Mouse (Mus musculus) heart, adult 2 months (tissue): ENCODE measurements at regions not wholly inside any gene's neighbourhood (a gene's known extent, or its start where the extent isn't known, plus 50 kb on each side); places are given as distances from the start of the nearest gene placed in this dataset.

Experiments used
- DNase-seq, 2 experiments: peaks; one replicate each; pipeline ENCODE4 v3.0.0; 2021
- H3K27ac ChIP-seq: fragments of 200-600 bp; 2 replicates; pipeline ENCODE4 v1.8.1; 2022
- H3K27me3 ChIP-seq: fragments of 200-500 bp; 2 replicates; pipeline ENCODE4 v1.6.1; 2012; ENCODE audit warnings: mild to moderate bottlenecking, low read length, inconsistent platforms, mixed read lengths; ENCODE audit not compliant: control insufficient read depth, insufficient read depth
- H3K36me3 ChIP-seq: fragments of 200-500 bp; 2 replicates; pipeline ENCODE4 v1.6.1; 2012; ENCODE audit warnings: low read length, inconsistent platforms; ENCODE audit not compliant: control insufficient read depth, insufficient read depth
- H3K4me1 ChIP-seq: fragments of 200-500 bp; 2 replicates; pipeline ENCODE4 v1.6.1; 2011; ENCODE audit warnings: low read length; ENCODE audit not compliant: control insufficient read depth, insufficient read depth
- H3K4me3 ChIP-seq: fragments of 200-600 bp; 2 replicates; pipeline ENCODE4 v1.8.1; 2022
- H3K79me2 ChIP-seq: fragments of 200-500 bp; replicated peaks from 2 replicates; pipeline ENCODE4 v1.6.1; 2012; ENCODE audit warnings: mild to moderate bottlenecking, inconsistent platforms, low read length, moderate library complexity, mixed read lengths; ENCODE audit not compliant: control insufficient read depth, insufficient read depth
- H3K9ac ChIP-seq: fragments of 200-500 bp; 2 replicates; pipeline ENCODE4 v1.6.1; 2012; ENCODE audit warnings: low read depth, mild to moderate bottlenecking, control low read depth, inconsistent platforms, low read length, mixed read lengths
- CTCF ChIP-seq: fragments of 200-600 bp; IDR thresholded peaks from 2 replicates; pipeline ENCODE4 v1.8.1; 2022; ENCODE audit warnings: antibody characterized with exemption, mild to moderate bottlenecking, moderate library complexity
- EP300 ChIP-seq: fragments of 200-500 bp; IDR thresholded peaks from 2 replicates; pipeline ENCODE4 v1.6.1; 2011; ENCODE audit warnings: low read depth, low read length, control low read depth; ENCODE audit not compliant: insufficient read depth
- POLR2A ChIP-seq: fragments of 200-500 bp; IDR thresholded peaks from 2 replicates; pipeline ENCODE4 v1.6.1; 2011; ENCODE audit warnings: mild to moderate bottlenecking, low read depth, low read length, control low read depth; ENCODE audit not compliant: insufficient read depth
- WGBS: fragments of 180-500 bp; shearing (Covaris S2); methylation state at CpG from one replicate; pipeline ENCODE4 v1.1.7; 2018; 5-methylcytosine and 5-hydroxymethylcytosine counted together
- intact Hi-C: fragments of 180-260 bp; cut with DNase I; formaldehyde crosslinking; loops from one replicate; pipeline ENCODE4 v1.15.1; 2025

DNA sequence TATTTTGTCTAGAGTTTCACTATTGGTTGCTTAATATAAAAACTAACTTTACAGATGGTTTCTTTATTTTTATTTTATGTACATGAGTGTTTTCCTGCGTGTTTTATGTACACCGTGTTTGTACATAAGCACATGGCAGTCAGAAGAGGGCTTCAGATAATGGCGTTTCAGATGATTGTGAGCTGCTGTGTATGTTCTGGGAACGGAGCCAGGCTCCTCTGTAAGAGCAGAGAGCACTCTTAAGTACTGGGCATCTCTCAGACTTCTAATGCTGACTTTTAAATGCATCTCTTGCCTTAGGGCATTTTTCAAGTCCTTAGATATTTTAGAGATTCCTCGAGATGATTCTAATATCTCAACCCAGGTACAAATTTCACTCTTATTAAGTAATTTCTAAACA is 280.0 kb downstream of the Plpp3 start:
- no peak overlapping the region for H3K27ac ChIP-seq
- no peak for DNase-seq
- H3K27me3 ChIP-seq, result no peaks in the 10 kb centered on the region
- 51% methylated on average over 5 of the region's 5 CpGs for WGBS
- intact Hi-C loops, result no loop called here
- no peaks in the 10 kb centered on the region for H3K36me3 ChIP-seq
- H3K9ac ChIP-seq, result no peak overlapping the region
- H3K4me1 ChIP-seq, result peaks cover 2% of the 10 kb centered on the region; the same call in 1 of the 2 replicates
- TF ChIP-seq POLR2A, result no peak
- TF ChIP-seq CTCF, result no peak
- TF ChIP-seq EP300, result no peak
- H3K4me3 ChIP-seq, result no peak overlapping the region
- H3K79me2 ChIP-seq, result no peaks in the 10 kb centered on the region

DNA sequence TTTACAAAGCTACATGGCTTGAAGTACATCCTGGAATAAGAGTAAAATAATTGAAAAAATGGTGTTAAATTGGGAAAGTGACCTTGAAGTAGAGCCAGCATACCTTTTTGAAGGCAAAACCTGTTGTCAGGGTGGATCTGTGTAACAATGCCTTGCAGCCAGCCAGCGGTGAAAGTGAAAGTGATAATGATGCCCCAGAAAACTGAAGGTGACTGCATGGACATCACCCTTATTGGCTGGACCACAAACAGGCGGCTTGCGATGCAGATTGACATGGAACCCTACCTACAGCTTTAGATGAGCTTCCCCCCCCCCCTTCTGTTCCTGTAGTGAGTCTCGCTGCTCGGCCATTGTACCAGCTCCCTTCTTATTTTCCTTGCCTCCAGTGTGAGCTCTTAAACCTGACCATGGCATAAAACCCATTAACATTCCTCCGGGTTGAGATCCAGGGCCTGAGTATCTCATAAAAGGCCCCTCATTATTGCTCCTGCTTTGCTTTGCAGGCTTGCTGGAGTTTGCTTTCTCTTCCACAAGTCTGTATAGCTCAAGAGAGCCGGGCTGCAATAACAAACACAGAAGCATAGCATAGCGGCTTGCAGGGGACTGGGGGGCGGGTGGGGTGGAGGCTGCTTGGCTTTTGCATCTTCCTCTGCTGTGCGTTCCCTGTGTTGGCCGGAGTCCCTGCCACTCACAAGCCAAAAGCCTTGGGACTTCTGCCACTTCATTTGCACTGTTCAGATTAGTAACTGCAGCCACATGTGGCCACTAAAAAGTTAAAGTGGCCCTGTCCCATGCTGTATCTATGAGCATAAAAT is 292.1 kb downstream of the Plpp3 start:
- no peak for TF ChIP-seq POLR2A
- peak; percentile 22; the same call in 1 of the 2 replicates for TF ChIP-seq CTCF
- Histone ChIP-seq H3K4me1 (no peaks in the 10 kb centered on the region; the same call in none of the 2 replicates), H3K9ac (no peak overlapping the region), H3K4me3 (no peak overlapping the region), H3K79me2 (no peaks in the 10 kb centered on the region), H3K27ac (no peak overlapping the region), H3K27me3 (no peaks in the 10 kb centered on the region), H3K36me3 (peaks cover 4% of the 10 kb centered on the region)
- 64% methylated on average over 11 of the region's 11 CpGs for WGBS
- DNase-seq, result peak; percentile 39 to 50
- intact Hi-C loops, result no loop called here

DNA sequence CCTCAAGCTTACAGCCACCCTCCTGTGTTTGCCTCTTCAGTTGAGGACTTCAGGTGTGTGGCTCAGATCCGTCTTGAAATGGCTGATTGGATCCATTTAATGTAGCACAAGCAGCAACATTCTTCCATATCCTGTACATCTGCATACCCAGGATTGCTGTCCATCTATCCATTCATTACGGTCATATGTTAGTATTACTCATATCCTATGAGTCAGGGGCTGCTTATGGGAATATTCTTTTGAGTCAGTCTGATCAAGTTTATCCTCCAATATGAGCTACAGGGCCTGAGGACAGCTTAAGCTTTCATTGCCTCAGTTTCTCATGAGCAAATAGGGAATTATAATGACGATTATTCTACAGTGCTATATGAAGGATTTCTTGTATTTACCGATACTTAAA is 293.7 kb downstream of the Plpp3 start:
- Histone ChIP-seq H3K4me1 (no peaks in the 10 kb centered on the region; the same call in 1 of the 2 replicates), H3K36me3 (no peaks in the 10 kb centered on the region), H3K9ac (no peak overlapping the region), H3K27ac (no peak overlapping the region), H3K27me3 (no peaks in the 10 kb centered on the region), H3K4me3 (no peak overlapping the region), H3K79me2 (no peaks in the 10 kb centered on the region)
- DNase-seq, result no peak
- WGBS, result 91% methylated on average over 4 of the region's 4 CpGs
- intact Hi-C loops, result no loop called here
- TF ChIP-seq POLR2A (no peak), CTCF (no peak), EP300 (no peak)

DNA sequence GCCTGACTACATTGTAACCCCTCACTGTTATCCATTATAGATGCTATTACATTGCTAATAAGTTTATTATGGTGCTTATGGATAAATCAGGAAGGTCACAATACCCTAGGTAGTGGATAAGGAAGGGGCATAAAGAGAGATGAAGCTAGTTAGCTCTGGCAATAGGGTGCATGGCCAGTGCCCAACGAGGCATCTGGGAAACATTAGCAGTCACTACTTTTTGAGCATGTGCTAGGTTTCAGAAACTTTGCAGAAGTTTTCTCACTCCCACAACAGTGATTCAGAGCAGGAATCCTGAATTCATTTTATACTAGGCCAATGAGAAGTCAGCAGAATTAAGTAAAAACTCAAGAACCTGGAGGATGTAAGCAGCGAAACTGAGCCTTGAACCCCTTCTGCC is 294.7 kb downstream of the Plpp3 start:
- WGBS, result 98% methylated on average over 2 of the region's 2 CpGs
- no peak for TF ChIP-seq POLR2A
- no peak for TF ChIP-seq EP300
- no peak for TF ChIP-seq CTCF
- Histone ChIP-seq H3K79me2 (no peaks in the 10 kb centered on the region), H3K27me3 (no peaks in the 10 kb centered on the region), H3K4me3 (no peak overlapping the region), H3K27ac (no peak overlapping the region), H3K4me1 (no peaks in the 10 kb centered on the region; the same call in 1 of the 2 replicates), H3K9ac (no peak overlapping the region), H3K36me3 (no peaks in the 10 kb centered on the region)
- intact Hi-C loops, result no loop called here
- no peak for DNase-seq

DNA sequence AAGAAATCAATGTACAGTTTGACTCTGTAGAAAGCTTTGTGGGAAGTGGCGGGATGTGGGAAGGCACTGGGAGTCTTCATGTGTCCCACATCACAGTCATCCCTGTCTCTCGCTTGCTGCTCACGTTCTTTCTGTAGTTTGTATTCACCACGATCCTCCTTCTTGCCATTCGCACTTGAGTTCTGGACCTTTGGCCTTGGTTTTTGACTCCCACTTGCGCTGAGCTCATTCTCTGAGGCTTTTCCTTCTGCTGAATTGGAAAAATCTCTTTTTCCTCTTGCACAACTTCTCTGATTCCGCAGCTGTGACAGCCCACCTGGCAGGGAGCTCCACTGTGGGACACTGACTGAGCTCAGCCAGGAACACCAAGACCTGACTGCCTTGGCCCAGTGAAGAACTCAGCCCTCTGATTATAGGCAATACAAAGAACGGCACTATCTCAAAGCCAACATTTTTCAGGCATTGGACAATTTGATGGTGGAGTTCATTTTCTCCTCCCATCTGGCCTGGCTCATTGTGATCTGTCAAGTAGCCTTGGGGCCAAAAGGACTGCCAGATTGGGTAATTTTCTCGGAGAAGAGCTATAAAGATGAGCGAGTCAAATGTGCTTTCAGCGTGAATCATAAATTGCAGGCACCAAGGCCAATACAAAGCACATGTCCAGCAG is 299.9 kb downstream of the Plpp3 start:
- Histone ChIP-seq H3K4me3 (no peak overlapping the region), H3K4me1 (no peaks in the 10 kb centered on the region; the same call in 1 of the 2 replicates), H3K27ac (no peak overlapping the region), H3K27me3 (no peaks in the 10 kb centered on the region), H3K36me3 (no peaks in the 10 kb centered on the region), H3K79me2 (no peaks in the 10 kb centered on the region), H3K9ac (no peak overlapping the region)
- WGBS, result 83% methylated on average over 11 of the region's 11 CpGs
- intact Hi-C loops, result no loop called here
- peak; percentile 70 to 82 for DNase-seq
- TF ChIP-seq EP300, result peak; percentile 51; the same call in 1 of the 2 replicates
- TF ChIP-seq POLR2A, result no peak

DNA sequence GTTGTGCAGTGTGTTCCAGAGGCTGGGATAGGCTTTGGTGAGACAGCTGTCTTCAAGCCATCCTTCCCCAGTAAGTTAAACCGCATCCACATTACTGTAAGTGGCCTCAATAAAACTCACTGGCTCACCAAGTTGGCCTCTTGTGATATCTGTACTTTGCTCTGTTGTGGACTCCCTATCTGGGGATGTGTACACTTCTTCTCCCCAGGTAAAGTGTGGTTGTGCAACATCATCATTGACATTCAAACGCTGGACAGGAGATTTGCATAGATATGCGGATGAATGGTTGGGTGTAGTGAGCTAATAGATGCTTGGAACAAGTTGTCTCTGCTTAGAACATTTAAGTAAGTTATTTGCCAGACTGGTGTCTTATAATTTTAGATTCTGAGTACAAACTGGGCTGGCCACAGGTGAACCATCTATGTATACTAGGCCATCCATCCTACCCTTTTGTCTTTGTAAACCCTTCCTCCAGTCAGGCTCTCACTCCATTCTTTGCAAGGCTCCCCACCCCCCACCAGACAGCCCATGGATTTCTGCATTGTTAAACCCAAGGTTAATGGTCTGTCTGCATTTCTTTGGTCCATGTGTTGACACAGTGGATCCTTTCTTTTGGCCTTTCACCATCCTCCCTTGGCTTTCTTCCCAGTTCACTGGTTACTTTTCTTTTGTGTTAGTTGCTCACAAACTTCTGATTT is 303.0 kb downstream of the Plpp3 start:
- Histone ChIP-seq H3K27ac (no peak overlapping the region), H3K9ac (no peak overlapping the region), H3K36me3 (no peaks in the 10 kb centered on the region), H3K4me3 (no peak overlapping the region), H3K79me2 (no peaks in the 10 kb centered on the region), H3K4me1 (no peaks in the 10 kb centered on the region; the same call in 1 of the 2 replicates), H3K27me3 (no peaks in the 10 kb centered on the region)
- WGBS, result 89% methylated on average over 3 of the region's 3 CpGs
- TF ChIP-seq POLR2A (no peak), EP300 (no peak), CTCF (no peak)
- no peak for DNase-seq
- intact Hi-C loops, result no loop called here
